13 mouse cellular contexts compared by ENCODE assay signal in the genomic region with DNA sequence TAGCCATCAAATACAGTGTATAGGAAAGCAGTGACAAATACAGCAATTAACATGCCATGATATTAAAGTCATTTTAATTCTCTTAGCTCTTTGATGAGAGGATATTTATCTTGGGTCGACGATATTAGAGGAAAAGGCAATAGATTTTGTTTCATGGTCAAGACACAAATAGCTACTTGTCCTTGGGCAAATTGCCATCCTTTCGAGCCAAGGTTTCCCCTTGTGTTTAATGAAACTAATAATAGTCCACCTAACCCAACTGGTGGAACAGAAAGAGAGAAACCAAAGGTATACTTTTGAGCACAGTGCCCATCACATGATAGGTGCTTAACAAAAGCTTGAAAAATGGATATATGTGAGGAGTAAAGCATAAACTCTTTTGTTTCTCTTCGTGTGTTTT.
"Had no signal": no experiment of that assay in that cellular context is flagged by ENCODE, and none has a peak within 500 bp of the region (broad histone marks: within the 10 kb centered on the region; RNA-seq: fewer than 3 reads in every experiment).

No protein-coding gene starts in this region.

- H3K27ac ChIP-seq: layer of hippocampus, adult 2 months; limb, embryonic 12.5 days; liver, embryonic 13.5 days; midbrain, embryonic 10.5 days; neural tube, embryonic 12.5 days had no signal

- H3K4me2 ChIP-seq: limb, embryonic 12.5 days; liver, embryonic 13.5 days; neural tube, embryonic 12.5 days had no signal

- H3K27me3 ChIP-seq: limb, embryonic 12.5 days; liver, embryonic 13.5 days; neural tube, embryonic 12.5 days had no signal

- ATAC-seq: liver, postnatal 0 days had no signal

- H3K36me3 ChIP-seq: limb, embryonic 12.5 days; liver, embryonic 13.5 days; midbrain, embryonic 10.5 days; neural tube, embryonic 12.5 days had no signal

- DNase-seq: kidney, postnatal 10 days; kidney, postnatal 4 days; liver; liver, embryonic 13.5 days; liver, postnatal 0 days; midbrain, embryonic 14.5 days; right cerebral cortex, postnatal 25 days; thymus, adult 18-20 months; thymus, postnatal 14 days had no signal

- H3K4me3 ChIP-seq: layer of hippocampus, adult 2 months; limb, embryonic 12.5 days; liver, embryonic 13.5 days; midbrain, embryonic 10.5 days; neural tube, embryonic 12.5 days had no signal

- H3K9me3 ChIP-seq: limb, embryonic 12.5 days; liver, embryonic 13.5 days; midbrain, embryonic 10.5 days; neural tube, embryonic 12.5 days had no signal

- H3K9ac ChIP-seq: limb, embryonic 12.5 days; liver, embryonic 13.5 days; liver, postnatal 0 days; neural tube, embryonic 12.5 days had no signal

- H3K4me1 ChIP-seq: limb, embryonic 12.5 days; midbrain, embryonic 10.5 days; neural tube, embryonic 12.5 days had no signal
